Mouse (Mus musculus) v-Abl transformed pro-B cells (cell line): ENCODE data around the gene Ube2g2.

Source experiments
- in situ Hi-C, 2 experiments: fragments of 400-800 bp; cut with MboI; formaldehyde crosslinking; loops; one replicate each; pipeline ENCODE4 v1.15.1; 2025; ENCODE audit not compliant: unreplicated experiment in 2 of 2

Gene Ube2g2

DNA sequence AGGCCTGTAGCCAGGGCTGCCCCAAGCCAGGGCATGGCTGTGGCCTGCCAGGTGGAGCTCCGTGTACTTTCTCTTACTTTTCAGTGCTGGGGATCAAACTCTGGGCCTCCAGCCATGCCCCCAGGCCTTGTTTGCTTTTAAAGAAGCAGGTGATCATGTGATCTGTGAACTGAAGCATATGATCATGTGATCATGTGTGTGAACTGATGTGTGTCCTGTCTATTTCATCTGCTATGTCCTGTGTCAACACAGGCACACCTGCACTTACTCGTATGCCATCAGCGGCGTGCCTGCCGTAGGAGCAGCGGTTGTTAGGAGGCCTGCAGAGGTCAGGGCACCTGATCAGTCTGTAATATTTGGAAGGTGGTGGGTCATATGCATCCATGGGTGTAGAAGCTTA, 11.9 kb downstream of the Ube2g2 start:
- in situ Hi-C loops = loop anchor here (5.0 to 25.0 kb wide), 3 partner anchors 53 to 528 kb away; partner anchors contain the start of genes Gm18596 (in 2 of the 2), D10Jhu81e (in 1 of the 2) and Tspear (in 1 of the 2)

DNA sequence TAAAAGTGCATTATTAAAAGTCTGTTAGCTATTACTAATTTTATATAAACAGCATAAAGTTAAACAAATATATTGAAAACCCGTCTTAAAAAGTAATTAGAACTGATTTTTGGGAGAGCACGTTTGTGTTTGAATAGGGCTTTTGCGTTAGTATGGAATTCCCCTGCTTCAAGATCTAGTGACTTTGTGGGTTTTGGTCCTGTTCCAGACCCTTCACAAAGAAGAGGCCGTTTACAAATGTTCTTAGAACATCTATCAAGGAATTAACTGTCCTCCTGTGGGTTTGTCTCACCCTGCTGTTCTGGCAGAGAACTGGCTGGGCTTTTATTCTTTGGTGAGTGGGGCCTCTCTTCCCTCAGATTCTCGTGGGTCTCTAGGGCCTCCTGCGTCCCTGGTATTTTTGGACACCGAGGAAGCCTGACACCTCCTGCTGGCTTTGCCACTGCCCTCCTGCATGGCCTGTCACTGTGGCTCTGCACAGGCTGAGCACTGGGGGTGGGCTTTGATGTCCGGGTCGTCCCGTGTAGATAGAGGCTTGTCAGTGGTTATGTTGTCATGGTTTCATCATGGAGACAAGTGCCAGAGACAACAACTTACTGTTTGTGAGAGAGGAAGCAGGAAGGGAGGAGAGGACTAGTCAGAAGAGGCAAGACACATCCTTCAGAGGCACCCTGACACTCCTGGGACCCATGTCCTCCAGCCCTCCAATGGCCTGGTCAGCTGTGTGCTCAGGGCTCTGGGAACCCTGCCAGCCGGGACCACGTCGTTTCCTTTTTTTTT, 12.6 kb downstream of the Ube2g2 start:
- in situ Hi-C loops = loop anchor here (5.0 to 25.0 kb wide), 3 partner anchors 53 to 528 kb away; partner anchors contain the start of genes Gm18596 (in 2 of the 2), D10Jhu81e (in 1 of the 2) and Tspear (in 1 of the 2)

DNA sequence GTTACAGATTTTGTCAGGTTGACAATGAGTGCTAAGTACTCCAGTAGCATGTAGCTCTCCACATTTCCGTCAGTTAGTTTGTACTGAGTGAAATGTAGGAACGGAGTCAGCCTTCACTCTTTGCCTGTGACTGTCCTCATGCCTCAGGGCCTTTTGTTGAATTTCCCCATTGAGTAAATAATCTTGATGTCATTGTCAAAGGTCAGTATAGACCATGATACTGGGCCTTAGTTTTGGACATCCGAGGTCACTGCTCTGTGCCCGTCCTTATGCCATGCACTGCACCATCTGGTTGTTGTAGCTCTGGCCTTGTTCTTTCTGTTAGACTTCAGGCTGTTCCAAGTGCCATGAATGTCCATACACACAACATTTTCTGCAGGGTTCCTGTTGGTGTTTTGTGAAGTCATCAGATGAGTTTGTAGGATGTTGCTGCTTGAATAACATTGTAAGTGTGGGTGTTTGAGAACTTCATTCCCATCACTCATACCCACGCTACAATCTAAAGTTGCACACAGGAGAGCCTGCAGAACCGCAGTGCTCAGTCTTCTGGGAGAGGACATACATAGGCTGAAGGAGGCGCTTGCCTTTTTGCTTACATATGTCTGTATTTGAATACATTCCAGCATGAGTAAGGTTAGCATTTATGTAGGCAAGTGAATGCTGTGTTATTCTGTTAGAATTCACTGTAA, 14.3 kb downstream of the Ube2g2 start:
- in situ Hi-C loops = loop anchor here (10.0 to 25.0 kb wide), 2 partner anchors 108 to 526 kb away; partner anchors contain the start of genes Gm18596 (in 2 of the 2) and D10Jhu81e (in 1 of the 2)

- in situ Hi-C loops = loop anchor here (10.0 to 25.0 kb wide), 2 partner anchors 106 to 523 kb away; partner anchors contain the start of genes Gm18596 (in 2 of the 2) and D10Jhu81e (in 1 of the 2)
Observed at GRCm38 (mm10) chr10:77638956-77639355, 16.9 kb downstream of the Ube2g2 start.

- in situ Hi-C loops = loop anchor here in 1 of 2 experiments (5.0 to 25.0 kb wide), 2 partner anchors 34 to 519 kb away; partner anchors contain the start of gene D10Jhu81e
Observed at GRCm38 (mm10) chr10:77643160-77643559, 21.1 kb downstream of the Ube2g2 start.

GRCm38 (mm10) chr10:77645571-77645970, 23.5 kb downstream of the Ube2g2 start:
- in situ Hi-C loops = loop anchor here in 1 of 2 experiments (25.0 kb wide), 1 partner anchor 517 kb away; the partner anchor contains the start of gene D10Jhu81e

- in situ Hi-C loops = loop anchor here in 1 of 2 experiments (25.0 kb wide), 1 partner anchor 515 kb away; the partner anchor contains the start of gene D10Jhu81e
Observed at GRCm38 (mm10) chr10:77647461-77647860, 25.4 kb downstream of the Ube2g2 start.

DNA sequence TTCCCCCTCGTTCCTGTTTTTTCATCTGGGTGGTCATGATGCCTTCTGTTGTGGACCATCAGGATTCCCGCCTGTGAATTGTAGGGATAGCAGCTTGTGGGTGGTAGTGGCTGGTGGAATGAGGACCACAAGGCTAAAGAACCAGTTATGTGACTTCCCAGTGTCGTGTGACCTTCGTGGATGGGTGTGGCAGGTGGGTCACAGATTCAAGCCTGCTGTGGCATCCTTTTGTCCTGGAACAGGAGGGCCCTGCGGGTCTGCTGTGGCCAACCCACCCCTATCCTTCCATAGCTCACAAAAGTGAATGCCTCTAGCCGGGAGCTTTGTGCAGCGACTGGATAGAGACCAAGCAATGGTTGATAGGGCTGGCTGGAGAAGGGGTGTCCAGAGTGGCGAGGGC, 25.8 kb downstream of the Ube2g2 start:
- in situ Hi-C loops = loop anchor here in 1 of 2 experiments (25.0 kb wide), 1 partner anchor 514 kb away; the partner anchor contains the start of gene D10Jhu81e

GRCm38 (mm10) chr10:77652046-77652445, 30.0 kb downstream of the Ube2g2 start:
- in situ Hi-C loops = no loop called here

DNA sequence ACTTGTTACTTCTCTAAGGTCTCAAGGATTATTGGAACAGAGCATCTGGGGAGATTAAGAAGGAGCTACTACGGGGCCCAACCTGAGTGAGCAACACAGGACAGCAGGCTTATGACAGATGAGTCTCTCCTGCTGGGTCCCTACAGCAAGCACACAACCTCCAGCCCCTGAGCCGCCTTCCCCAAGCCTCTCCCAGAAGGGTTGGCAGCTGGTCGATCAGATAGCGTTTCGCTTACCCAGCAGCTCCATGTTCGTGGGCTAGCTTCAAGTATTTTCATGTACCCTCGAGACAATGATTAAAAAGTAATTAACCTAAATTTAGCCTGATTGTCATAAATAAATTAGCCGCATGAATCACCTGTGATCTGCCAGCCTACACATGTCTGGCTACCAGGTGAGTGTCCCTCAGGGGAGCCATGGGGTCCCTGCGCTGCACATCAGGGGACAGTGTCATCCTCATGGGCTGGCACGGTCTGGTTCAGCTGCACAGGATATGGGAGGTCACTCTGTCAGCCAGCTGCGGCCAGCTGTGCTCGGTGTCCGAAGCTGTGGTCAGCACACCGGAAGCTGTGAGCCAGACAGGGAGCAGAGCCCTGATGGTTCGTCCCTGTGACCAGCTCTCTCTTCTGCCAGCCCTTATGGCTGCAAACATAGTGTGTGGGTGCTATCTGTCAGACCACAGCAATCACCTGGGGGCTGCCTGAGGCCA, 36.4 kb downstream of the Ube2g2 start:
- in situ Hi-C loops = no loop called here

- in situ Hi-C loops = no loop called here
Observed at GRCm38 (mm10) chr10:77663949-77664665, 42.0 kb downstream of the Ube2g2 start.

- in situ Hi-C loops = no loop called here
Observed at GRCm38 (mm10) chr10:77666342-77666741, 44.3 kb downstream of the Ube2g2 start.

DNA sequence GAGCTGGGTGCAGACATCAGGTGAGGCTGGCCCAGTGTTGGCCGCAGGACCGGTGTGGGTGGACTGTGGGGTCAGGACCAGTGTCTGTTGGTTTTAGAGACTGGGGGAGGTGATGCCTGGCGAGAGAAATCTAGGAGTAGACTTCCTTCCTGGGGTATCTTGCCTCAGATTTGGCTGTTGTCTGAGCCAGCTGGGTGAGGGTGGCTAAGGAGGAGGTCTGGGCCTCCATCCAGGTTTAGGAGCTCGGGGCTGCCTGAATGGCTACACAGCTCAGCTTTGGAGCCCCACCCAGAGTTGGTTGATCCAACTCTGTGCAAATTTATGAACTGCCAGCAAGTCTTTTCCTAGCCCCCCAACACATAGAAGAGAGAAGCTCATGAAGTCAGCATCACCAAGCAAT, 45.3 kb downstream of the Ube2g2 start:
- in situ Hi-C loops = no loop called here

GRCm38 (mm10) chr10:77670710-77671109, 48.6 kb downstream of the Ube2g2 start:
- in situ Hi-C loops = no loop called here

DNA sequence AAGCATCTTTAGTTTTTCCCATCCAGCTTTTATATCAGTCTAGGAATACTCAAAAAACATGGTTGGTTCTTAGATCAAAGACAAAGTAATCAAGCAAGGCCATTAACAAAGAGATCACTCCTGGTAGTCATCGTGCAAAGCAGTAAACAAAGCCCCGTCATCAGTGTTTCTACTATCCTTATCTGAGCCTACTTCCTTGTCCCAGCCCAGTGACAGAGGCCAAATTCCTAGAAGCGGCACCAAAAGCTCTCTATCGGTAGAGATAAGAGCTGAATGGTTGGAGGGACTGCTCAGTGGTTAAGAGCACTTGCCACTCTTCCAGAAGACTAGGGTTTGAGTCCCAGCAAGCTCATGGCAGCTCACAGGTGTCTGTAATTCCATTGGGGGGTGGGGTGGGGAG, 49.4 kb downstream of the Ube2g2 start:
- in situ Hi-C loops = no loop called here

DNA sequence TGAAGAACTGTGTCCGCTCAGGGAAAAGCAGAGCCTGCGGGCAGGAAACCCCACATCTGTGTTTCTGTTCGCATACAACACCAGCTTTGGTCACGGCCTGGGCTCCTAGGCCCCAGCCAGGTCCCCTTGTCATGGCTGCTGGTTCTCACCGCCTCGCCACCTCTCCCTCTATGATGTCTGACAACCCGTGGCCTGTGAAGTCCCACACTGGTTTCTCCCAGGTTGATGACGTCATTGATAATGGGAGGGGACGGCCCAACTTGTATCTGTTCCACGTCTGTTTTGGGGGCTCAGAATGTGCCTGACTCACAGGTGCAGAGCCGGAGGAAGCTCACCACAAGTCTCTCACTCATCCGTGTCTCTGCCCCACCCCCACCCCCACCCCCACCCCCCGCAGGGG, 51.7 kb downstream of the Ube2g2 start:
- in situ Hi-C loops = no loop called here

GRCm38 (mm10) chr10:77677562-77677961, 55.5 kb downstream of the Ube2g2 start:
- in situ Hi-C loops = loop anchor here in 1 of 2 experiments (5.0 kb wide), 1 partner anchor 35 kb away; no protein-coding TSS in a partner anchor

DNA sequence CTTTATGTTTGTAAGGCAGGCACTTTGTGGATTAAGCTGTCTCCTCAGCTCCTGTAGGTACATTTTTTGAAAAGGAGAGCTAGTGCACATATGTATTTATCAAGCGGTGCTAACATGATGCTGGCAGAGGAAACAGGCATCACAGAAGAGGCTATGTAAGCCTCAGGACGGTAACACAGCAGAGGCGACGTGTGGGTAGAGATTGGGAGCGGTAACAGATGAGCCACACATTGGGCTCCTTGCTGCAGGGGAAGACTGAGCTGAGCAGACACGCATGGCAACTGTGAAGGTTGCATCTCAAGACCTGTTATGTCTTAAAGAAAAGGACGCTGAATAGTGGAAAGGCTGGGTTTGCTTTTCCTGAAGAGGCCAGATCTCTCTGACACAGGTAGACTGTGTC, 60.9 kb downstream of the Ube2g2 start:
- in situ Hi-C loops = no loop called here

DNA sequence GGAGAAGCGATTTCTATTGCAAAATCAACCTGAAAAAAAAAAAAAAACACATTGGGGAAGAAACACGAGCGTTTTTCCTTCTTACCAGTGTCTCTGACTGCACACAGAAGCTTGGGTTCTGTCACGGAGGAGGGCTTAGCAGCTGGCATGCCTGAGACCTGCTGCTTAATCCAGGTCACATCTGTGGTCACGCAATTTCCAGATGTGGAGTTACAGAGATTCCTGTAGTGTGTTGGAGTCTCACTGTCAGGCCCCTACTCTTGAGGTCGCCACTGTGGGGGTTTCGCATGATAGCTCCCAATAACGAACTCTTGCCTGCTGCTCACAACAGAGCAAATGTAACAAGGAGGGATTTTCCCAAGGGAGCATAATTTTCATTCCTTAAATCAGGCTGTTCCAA, 62.1 kb downstream of the Ube2g2 start:
- in situ Hi-C loops = no loop called here
